Mouse (Mus musculus) heart, embryonic 13.5 days (tissue): ENCODE measurements around the gene Irf5. TPM values are rescaled to one million over a fixed set of nuclear protein-coding genes. Genes with fewer than 3 reads are reported as not detected.
A peak's percentile ranks its signal among the peaks of the same experiment; 100 is the strongest.

Source experiments
- ATAC-seq: fragments of 200-750 bp; cut with Nextera tagmentation; 2 replicates; pipeline ENCODE4 v1.8.0; 2017; ENCODE audit warnings: moderate TSS enrichment; ENCODE audit not compliant: insufficient number of reproducible peaks, low FRiP score, low TSS enrichment; ENCODE audit errors: extremely low read depth
- H3K27ac ChIP-seq: fragments of 300-500 bp; sonication (generic); replicated peaks from 2 replicates; pipeline ENCODE4 v1.5.1; 2015; ENCODE audit warnings: moderate library complexity, mild to moderate bottlenecking, inconsistent platforms
- H3K27me3 ChIP-seq: fragments of 300-500 bp; sonication (generic); replicated peaks from 2 replicates; pipeline ENCODE4 v1.6.1; 2015; ENCODE audit warnings: mild to moderate bottlenecking, inconsistent platforms
- H3K36me3 ChIP-seq: fragments of 300-500 bp; sonication (generic); 2 replicates; pipeline ENCODE4 v1.6.1; 2015; ENCODE audit warnings: mild to moderate bottlenecking, inconsistent platforms
- H3K4me1 ChIP-seq: fragments of 300-500 bp; sonication (generic); 2 replicates; pipeline ENCODE4 v1.6.1; 2015; ENCODE audit warnings: inconsistent platforms
- H3K4me2 ChIP-seq: fragments of 300-500 bp; sonication (generic); 2 replicates; pipeline ENCODE4 v1.6.1; 2015; ENCODE audit warnings: inconsistent platforms, mild to moderate bottlenecking, moderate library complexity
- H3K4me3 ChIP-seq: fragments of 300-500 bp; sonication (generic); 2 replicates; pipeline ENCODE4 v1.5.1; 2015; ENCODE audit warnings: moderate library complexity, mild to moderate bottlenecking, inconsistent platforms
- H3K9ac ChIP-seq: fragments of 300-500 bp; sonication (generic); 2 replicates; pipeline ENCODE4 v1.6.1; 2015; ENCODE audit warnings: inconsistent platforms, mild to moderate bottlenecking, moderate library complexity
- H3K9me3 ChIP-seq: fragments of 300-500 bp; sonication (generic); 2 replicates; pipeline ENCODE4 v1.6.1; 2016; ENCODE audit warnings: inconsistent platforms
- WGBS: fragments of 180-500 bp; shearing (Covaris S2); methylation state at CpG from one replicate; pipeline ENCODE4 v1.1.7; 2015; ENCODE audit warnings: mixed read lengths; 5-methylcytosine and 5-hydroxymethylcytosine counted together
- polyA plus RNA-seq: library from polyadenylated mRNA; unstranded; fragments of >200 nt; fragmentation: Nextera tagmentation; extraction: Ambion mirVana; gene quantifications from 2 replicates; pipeline ENCODE4 v1.2.1, GENCODE M21; 2015

Gene Irf5
- polyA plus RNA-seq, 1 experiment from 2014 or later, result 7.4 TPM

DNA sequence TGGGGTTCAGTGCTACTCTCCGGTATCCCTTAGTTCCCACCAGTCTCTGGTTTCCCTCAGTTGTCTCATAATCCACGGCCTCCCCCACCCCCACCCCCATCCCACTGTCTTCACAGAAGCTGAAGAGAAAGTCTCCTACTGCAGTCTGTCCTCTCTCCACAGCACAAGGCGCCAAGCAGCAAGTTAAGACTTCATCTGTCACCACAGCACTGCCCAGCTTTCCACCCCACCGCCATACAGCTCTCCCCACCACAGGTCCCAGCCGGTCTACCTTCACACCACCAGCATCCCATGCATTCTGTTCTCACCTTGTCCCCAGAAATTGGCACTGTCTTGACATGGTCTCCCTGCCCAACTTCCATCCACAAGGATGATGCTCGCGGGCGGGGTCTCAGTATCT is 19.6 kb upstream of the Irf5 start:
- no peak overlapping the region for H3K27ac ChIP-seq
- 0 out of 2 replicates have a peak, but pooled peaks cover 4% of the 10 kb centered on the region for H3K36me3 ChIP-seq
- WGBS, result 24% methylated on average over 8 of the region's 8 CpGs
- peaks cover 11% of the 10 kb centered on the region for H3K27me3 ChIP-seq
- peak overlapping the region; percentile 79 for H3K9ac ChIP-seq
- H3K9me3 ChIP-seq, result no peaks in the 10 kb centered on the region
- peak overlapping the region; percentile 86 for H3K4me2 ChIP-seq
- ATAC-seq, result no peak
- H3K4me3 ChIP-seq, result peak overlapping the region; percentile 71
- H3K4me1 ChIP-seq, result peaks cover 24% of the 10 kb centered on the region

DNA sequence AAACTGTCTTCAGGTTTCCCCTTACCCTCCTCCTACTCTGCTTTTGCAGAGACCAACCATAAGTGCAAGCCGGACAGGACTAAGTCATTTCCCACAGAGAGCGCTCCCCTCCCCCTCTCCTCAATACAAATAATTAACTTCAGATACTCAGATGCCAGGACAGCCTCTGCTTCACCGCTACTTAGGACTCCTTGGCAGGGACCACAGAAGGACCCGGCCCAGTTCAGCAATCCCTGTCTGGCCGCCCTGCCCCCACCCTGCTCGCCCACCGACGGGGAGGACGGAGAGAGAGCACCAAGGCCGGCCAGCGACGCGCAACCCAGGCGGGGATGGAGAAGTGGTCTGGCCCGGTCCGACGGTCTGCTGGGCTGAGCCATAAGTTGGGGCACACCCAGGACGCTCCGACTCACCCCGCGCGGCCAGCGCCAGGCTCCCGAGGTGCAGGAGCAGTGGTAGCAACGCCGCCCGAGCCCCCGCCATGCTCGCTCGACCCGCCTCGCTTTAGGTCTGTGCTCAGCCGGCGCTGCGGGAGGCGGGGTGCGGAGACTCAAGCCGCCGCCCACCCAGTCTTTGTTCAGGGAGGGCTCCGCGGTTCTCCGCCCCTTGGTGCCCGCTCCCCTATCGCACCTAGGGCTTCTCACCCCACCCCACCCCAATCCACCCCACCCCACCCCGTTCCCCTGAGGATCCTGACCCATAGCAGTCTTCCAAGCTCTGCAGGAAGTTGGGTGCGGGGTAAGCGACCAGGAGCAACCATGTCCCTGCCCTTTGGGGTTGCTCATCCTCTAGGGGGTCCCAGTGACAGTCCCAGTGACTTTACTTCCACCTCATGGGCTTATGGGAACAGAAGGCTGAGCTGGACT is 18.7 kb upstream of the Irf5 start, which contains the start of gene Kcp:
Kcp (minus strand) TSS at position 506 of the 863 bp plus-strand sequence.
- peak within 1 kb of the TSS; percentile 71 for H3K4me3 ChIP-seq
- H3K4me2 ChIP-seq, result peak within 1 kb of the TSS; percentile 86
- H3K27ac ChIP-seq, result no peak within 1 kb of the TSS
- 0 out of 2 replicates have a peak, but pooled peaks cover 4% of the 10 kb centered on the region for H3K36me3 ChIP-seq
- H3K27me3 ChIP-seq, result peaks cover 11% of the 10 kb centered on the region
- WGBS, result under 1% methylated on average over 47 of the region's 47 CpGs
- H3K4me1 ChIP-seq, result peaks cover 24% of the 10 kb centered on the region
- no peaks in the 10 kb centered on the region for H3K9me3 ChIP-seq
- H3K9ac ChIP-seq, result peak within 1 kb of the TSS; percentile 79
- ATAC-seq, result peak; percentile 19; the same call in 1 of the 2 replicates

GRCm38 (mm10) chr6:29509086-29509485 is 17.3 kb upstream of the Irf5 start:
- Histone ChIP-seq H3K9ac (no peak overlapping the region), H3K9me3 (no peaks in the 10 kb centered on the region), H3K4me2 (no peak overlapping the region), H3K27me3 (peaks cover 11% of the 10 kb centered on the region), H3K27ac (peak overlapping the region; percentile 53; the same call in 1 of the 2 replicates), H3K4me1 (peaks cover 35% of the 10 kb centered on the region), H3K4me3 (no peak overlapping the region), H3K36me3 (0 out of 2 replicates have a peak, but pooled peaks cover 4% of the 10 kb centered on the region)
- 44% methylated on average over 2 of the region's 2 CpGs for WGBS
- ATAC-seq, result no peak

DNA sequence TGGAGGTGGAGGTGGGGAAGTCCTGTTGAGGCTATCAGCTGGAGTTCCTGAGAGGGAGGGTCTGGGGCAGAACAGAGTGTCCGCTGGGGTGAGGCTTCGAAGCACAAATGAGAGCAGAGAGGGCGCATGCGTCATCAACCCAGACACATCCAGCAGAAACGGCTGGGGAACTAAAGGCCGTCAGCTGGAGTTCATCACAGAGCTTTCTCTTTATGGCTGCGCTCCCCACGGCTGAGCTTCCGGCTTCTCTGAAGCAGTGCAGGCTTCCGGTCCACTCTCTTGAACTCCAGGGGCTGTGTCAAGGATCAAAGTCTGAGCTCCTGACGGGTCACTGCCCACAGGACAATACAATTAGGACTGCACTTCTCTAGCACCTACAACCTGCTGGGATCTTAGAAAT is 13.1 kb upstream of the Irf5 start:
- no peak for ATAC-seq
- Histone ChIP-seq H3K4me2 (peak overlapping the region; percentile 63), H3K27me3 (no peaks in the 10 kb centered on the region), H3K9ac (peak overlapping the region; percentile 65), H3K27ac (peak overlapping the region; percentile 60), H3K4me3 (peak overlapping the region; percentile 30), H3K36me3 (no peaks in the 10 kb centered on the region), H3K9me3 (no peaks in the 10 kb centered on the region), H3K4me1 (peaks cover 20% of the 10 kb centered on the region)
- WGBS, result 2% methylated on average over 11 of the region's 11 CpGs

DNA sequence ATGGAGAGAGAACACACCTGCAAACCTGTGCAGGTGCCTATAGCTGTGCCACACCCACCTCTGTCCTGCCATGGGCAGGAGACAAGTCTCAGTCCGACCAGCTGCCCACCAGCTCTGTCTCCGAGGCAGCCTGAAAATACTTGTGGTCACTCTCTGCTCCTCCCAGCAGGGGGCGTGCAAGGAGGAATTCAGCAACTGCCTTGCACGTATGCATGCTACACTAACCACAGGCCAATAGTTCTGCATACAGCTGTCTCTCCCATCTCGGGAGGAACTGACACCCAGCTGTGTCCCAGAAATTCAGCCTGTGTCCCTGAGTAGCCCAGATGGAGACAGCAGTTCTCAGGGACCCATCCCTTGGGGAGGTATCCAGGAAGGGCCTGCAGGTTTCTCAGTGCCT is 9.3 kb upstream of the Irf5 start:
- H3K9me3 ChIP-seq, result peaks cover 6% of the 10 kb centered on the region; the same call in 1 of the 2 replicates
- WGBS, result 3% methylated on average over 5 of the region's 5 CpGs
- H3K4me3 ChIP-seq, result no peak overlapping the region
- H3K27me3 ChIP-seq, result no peaks in the 10 kb centered on the region; the same call in 1 of the 2 replicates
- H3K36me3 ChIP-seq, result no peaks in the 10 kb centered on the region
- peaks cover 14% of the 10 kb centered on the region for H3K4me1 ChIP-seq
- H3K9ac ChIP-seq, result no peak overlapping the region
- H3K27ac ChIP-seq, result no peak overlapping the region
- no peak overlapping the region for H3K4me2 ChIP-seq
- ATAC-seq, result no peak; the same call in 1 of the 2 replicates

- Histone ChIP-seq H3K4me3 (no peak overlapping the region), H3K9ac (no peak overlapping the region), H3K4me1 (peaks cover 32% of the 10 kb centered on the region), H3K4me2 (no peak overlapping the region), H3K36me3 (no peaks in the 10 kb centered on the region), H3K9me3 (peaks cover 6% of the 10 kb centered on the region; the same call in 1 of the 2 replicates), H3K27me3 (peaks cover 26% of the 10 kb centered on the region), H3K27ac (no peak overlapping the region)
- no peak for ATAC-seq
- WGBS, result 57% methylated on average over 6 of the region's 6 CpGs
These were observed 3.7 kb upstream of the Irf5 start for GRCm38 (mm10) chr6:29522626-29523300.

DNA sequence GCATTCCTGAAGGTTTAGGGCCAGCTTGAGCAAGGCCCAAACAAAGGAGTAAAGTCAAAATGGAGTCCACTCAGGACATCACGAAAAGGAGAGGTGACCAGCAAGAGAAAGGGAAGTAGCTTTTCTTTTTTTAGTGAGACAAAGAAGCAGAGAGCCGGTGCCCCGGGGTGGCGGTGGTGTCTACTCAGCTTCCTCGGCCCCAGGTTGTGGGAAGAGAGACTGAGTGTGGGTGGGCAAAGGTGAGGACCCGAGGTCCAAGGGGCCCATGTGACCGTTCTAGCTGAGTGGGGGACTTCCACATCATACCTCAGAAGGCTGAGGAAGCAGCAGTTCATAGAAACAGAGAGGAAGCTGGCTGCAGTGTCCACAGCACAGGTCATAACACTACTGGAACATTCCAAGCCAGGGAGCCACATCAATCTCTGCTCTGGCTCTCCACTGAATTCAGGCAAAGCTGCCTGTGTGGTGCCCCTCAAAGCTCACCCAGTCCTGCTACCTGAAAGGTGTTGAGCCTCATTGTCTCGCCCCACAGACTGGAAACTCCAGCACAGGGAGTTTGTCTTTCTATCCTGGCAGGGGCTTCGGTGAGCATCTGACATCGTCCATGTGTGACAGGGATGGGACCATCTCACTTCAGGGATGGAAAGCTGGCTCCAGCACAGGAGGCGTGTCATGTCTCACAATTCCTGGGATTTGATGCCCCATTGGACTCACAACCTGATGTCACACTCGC is 3.0 kb upstream of the Irf5 start:
- peaks cover 6% of the 10 kb centered on the region; the same call in 1 of the 2 replicates for H3K9me3 ChIP-seq
- 0 out of 2 replicates have a peak overlapping the region, but pooled peaks have one; percentile 8 for H3K27ac ChIP-seq

GRCm38 (mm10) chr6:29524034-29524489 is 2.4 kb upstream of the Irf5 start:
- Histone ChIP-seq H3K27ac (0 out of 2 replicates have a peak overlapping the region, but pooled peaks have one; percentile 15), H3K4me2 (no peak overlapping the region), H3K9ac (no peak overlapping the region), H3K27me3 (peaks cover 36% of the 10 kb centered on the region), H3K4me1 (peaks cover 44% of the 10 kb centered on the region), H3K9me3 (peaks cover 6% of the 10 kb centered on the region; the same call in 1 of the 2 replicates), H3K36me3 (no peaks in the 10 kb centered on the region), H3K4me3 (no peak overlapping the region)
- no peak for ATAC-seq
- 25% methylated on average over 6 of the region's 6 CpGs for WGBS

More for the DNA sequence above, 3.0 kb upstream of the Irf5 start:
- Histone ChIP-seq H3K4me2 (no peak overlapping the region), H3K4me3 (no peak overlapping the region), H3K27me3 (peaks cover 33% of the 10 kb centered on the region), H3K36me3 (no peaks in the 10 kb centered on the region), H3K9ac (no peak overlapping the region), H3K4me1 (peaks cover 39% of the 10 kb centered on the region)
- 61% methylated on average over 12 of the region's 12 CpGs for WGBS
- ATAC-seq, result no peak

DNA sequence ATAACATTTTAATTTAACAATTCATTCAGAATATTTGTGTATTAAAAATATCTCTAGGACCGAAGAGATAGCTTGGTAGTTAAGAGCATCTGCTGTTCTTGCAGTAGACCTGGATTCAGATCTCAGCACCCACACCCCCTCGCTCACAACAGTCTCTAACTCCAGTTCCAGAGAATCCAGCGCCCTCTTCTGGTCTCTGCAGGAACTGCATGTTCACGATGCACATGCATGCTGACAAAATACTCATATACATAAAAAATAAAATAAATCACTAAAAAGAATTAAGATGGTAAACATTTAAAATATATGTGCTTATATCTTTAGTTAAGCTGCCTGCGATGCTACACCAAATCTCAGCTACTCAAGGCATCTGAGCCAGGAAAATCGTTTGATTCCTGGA is 1.2 kb upstream of the Irf5 start:
- H3K36me3 ChIP-seq, result no peaks in the 10 kb centered on the region
- ATAC-seq, result no peak
- peaks cover 36% of the 10 kb centered on the region for H3K27me3 ChIP-seq
- H3K9ac ChIP-seq, result no peak overlapping the region
- H3K4me3 ChIP-seq, result no peak overlapping the region
- no peaks in the 10 kb centered on the region for H3K9me3 ChIP-seq
- H3K4me1 ChIP-seq, result peaks cover 56% of the 10 kb centered on the region
- no peak overlapping the region for H3K27ac ChIP-seq
- H3K4me2 ChIP-seq, result no peak overlapping the region
- 72% methylated on average over 6 of the region's 6 CpGs for WGBS

GRCm38 (mm10) chr6:29527361-29528164 is 1.1 kb downstream of the Irf5 start:
- peak overlapping the region; percentile 71 for H3K4me3 ChIP-seq
- no peaks in the 10 kb centered on the region for H3K36me3 ChIP-seq
- ATAC-seq, result no peak
- no peak overlapping the region for H3K27ac ChIP-seq
- peaks cover 59% of the 10 kb centered on the region for H3K4me1 ChIP-seq
- WGBS, result 7% methylated on average over 34 of the region's 34 CpGs
- H3K27me3 ChIP-seq, result peaks cover 36% of the 10 kb centered on the region
- peak overlapping the region; percentile 98 for H3K4me2 ChIP-seq
- no peaks in the 10 kb centered on the region for H3K9me3 ChIP-seq
- peak overlapping the region; percentile 85 for H3K9ac ChIP-seq
